Mouse (Mus musculus): Measurements from ENCODE around the gene Lyzl4.

- no peak for TF ChIP-seq POLR2A (IDR thresholded peaks at IDR 0.05; ENCODE audit: borderline replicate concordance, control insufficient read depth, low read depth, low read length)
- TF ChIP-seq CTCF (IDR thresholded peaks at IDR 0.05; ENCODE audit: control insufficient read depth, insufficient read depth, low read length) = no peak
These were observed 43.8 kb downstream of the Lyzl4 start for GRCm38 (mm10) chr9:121598106-121598505.

Data from bone marrow, adult 2 months (tissue).